Mouse (Mus musculus) cortical plate, adult 2 months (tissue): ENCODE results near the gene Dpy19l1. TPM values are rescaled to one million over a fixed set of nuclear protein-coding genes. Genes with fewer than 3 reads are reported as not detected.

Experiments used
- H3K27ac ChIP-seq: fragments of 200-500 bp; 2 replicates; pipeline ENCODE4 v1.5.1; 2012; ENCODE audit warnings: low read length, control low read depth, inconsistent platforms; ENCODE audit not compliant: insufficient read depth
- H3K4me1 ChIP-seq: fragments of 200-500 bp; 2 replicates; pipeline ENCODE4 v1.6.1; 2011; ENCODE audit warnings: low read length; ENCODE audit not compliant: control insufficient read depth, insufficient read depth
- H3K4me3 ChIP-seq: fragments of 200-500 bp; 2 replicates; pipeline ENCODE4 v1.5.1; 2011; ENCODE audit warnings: mild to moderate bottlenecking, low read length, control low read depth; ENCODE audit not compliant: insufficient read depth
- CTCF ChIP-seq: fragments of 200-500 bp; IDR thresholded peaks from 2 replicates; pipeline ENCODE4 v1.5.1; 2011; ENCODE audit warnings: mild to moderate bottlenecking, control low read depth, low read length; ENCODE audit not compliant: insufficient read depth; ENCODE audit errors: extremely low read depth
- POLR2A ChIP-seq: fragments of 200-500 bp; IDR thresholded peaks from 2 replicates; pipeline ENCODE4 v1.6.1; 2011; ENCODE audit warnings: mild to moderate bottlenecking, low read length, control low read depth; ENCODE audit not compliant: insufficient read depth; ENCODE audit errors: extremely low read depth
- polyA plus RNA-seq: library from polyadenylated mRNA; depleted of rRNA; stranded (reverse); fragments of >200 nt; gene quantifications from 2 replicates; pipeline ENCODE4 v1.2.3, GENCODE M21; 2012

Gene Dpy19l1
- polyA plus RNA-seq, 1 experiment, result 80.4 TPM

GRCm38 (mm10) chr9:24425679-24426078 lies 77.3 kb downstream of the Dpy19l1 start:
- Histone ChIP-seq H3K27ac (no peak overlapping the region), H3K4me3 (no peak overlapping the region), H3K4me1 (no peaks in the 10 kb centered on the region)
- TF ChIP-seq CTCF (no peak), POLR2A (no peak)

DNA sequence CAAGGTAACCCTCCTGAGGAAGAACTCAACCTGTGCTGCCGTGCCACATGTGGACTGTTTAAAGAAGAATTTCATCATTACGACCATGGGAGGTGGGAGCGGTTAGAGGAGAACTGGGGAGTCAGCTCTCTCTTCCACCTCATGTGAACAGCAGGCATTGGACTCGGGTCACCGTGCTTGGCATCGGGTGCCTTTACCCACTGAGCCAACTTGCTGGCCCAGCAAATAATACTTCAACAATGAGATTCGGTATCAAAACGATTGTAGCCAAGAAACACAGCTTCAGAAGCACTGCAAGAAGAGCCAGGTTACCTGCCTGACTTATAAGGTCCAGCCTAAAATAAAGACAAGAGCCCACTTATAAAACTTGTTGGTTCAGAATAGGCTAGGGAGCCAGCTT lies 79.7 kb downstream of the Dpy19l1 start:
- Histone ChIP-seq H3K27ac (no peak overlapping the region), H3K4me3 (no peak overlapping the region), H3K4me1 (no peaks in the 10 kb centered on the region)
- TF ChIP-seq POLR2A, result no peak
- TF ChIP-seq CTCF, result no peak

DNA sequence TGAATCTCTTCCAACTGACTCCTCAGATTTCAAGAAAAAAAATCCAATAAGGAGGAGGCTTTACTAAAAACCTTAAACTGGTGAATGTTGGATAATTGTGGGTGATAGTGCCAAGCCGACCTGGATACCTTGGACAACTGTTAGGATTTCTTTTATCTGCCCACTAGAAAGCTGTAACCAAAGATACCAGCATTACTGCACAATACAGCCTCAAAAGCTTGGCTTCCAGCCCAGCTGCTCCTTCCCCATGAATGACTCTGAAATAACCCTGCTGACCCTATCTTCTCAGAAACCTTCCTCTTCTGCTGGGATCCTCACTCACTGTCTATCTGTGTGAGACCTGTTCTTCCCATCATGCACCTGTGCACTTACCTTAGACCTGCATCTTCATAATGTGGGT lies 81.1 kb downstream of the Dpy19l1 start:
- Histone ChIP-seq H3K4me3 (no peak overlapping the region), H3K4me1 (no peaks in the 10 kb centered on the region), H3K27ac (no peak overlapping the region)
- TF ChIP-seq CTCF (no peak), POLR2A (no peak)

- Histone ChIP-seq H3K4me1 (no peaks in the 10 kb centered on the region), H3K4me3 (no peak overlapping the region), H3K27ac (no peak overlapping the region)
- no peak for TF ChIP-seq CTCF
- no peak for TF ChIP-seq POLR2A
Observed at GRCm38 (mm10) chr9:24421221-24421620, 81.7 kb downstream of the Dpy19l1 start.

DNA sequence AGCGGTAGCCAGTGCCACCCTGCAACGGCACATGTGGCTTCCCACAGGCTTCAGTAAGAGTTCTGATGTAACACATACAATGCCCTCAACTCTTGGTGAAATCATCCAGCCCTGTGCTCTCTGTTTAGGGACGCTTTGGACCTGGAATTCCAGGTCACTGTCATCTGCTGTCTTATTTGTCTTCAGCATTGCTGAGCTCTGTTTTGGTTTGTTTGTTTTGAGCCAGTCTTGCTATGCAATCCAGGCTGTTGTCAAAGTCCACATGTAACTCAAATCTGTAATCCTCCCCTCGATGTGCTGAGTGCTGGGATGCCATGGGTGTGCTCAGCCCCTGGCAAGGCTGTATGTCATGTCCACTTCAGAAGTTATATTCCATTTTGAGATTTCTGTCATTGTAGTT lies 82.8 kb downstream of the Dpy19l1 start:
- TF ChIP-seq POLR2A (no peak), CTCF (no peak)
- H3K4me3 ChIP-seq, result no peak overlapping the region
- H3K27ac ChIP-seq, result no peak overlapping the region

GRCm38 (mm10) chr9:24418281-24418680 lies 84.7 kb downstream of the Dpy19l1 start:
- no peak overlapping the region for H3K4me3 ChIP-seq
- H3K27ac ChIP-seq, result no peak overlapping the region
- TF ChIP-seq POLR2A, result no peak
- no peak for TF ChIP-seq CTCF
- no peaks in the 10 kb centered on the region for H3K4me1 ChIP-seq

More for the DNA sequence above, 82.8 kb downstream of the Dpy19l1 start:
- no peaks in the 10 kb centered on the region for H3K4me1 ChIP-seq

GRCm38 (mm10) chr9:24411483-24411882 lies 91.5 kb downstream of the Dpy19l1 start:
- Histone ChIP-seq H3K4me1 (no peaks in the 10 kb centered on the region), H3K4me3 (no peak overlapping the region), H3K27ac (no peak overlapping the region)
- no peak for TF ChIP-seq CTCF
- TF ChIP-seq POLR2A, result no peak

- TF ChIP-seq POLR2A, result no peak
- TF ChIP-seq CTCF, result no peak
- H3K4me3 ChIP-seq, result no peak overlapping the region
- no peaks in the 10 kb centered on the region for H3K4me1 ChIP-seq
Observed at GRCm38 (mm10) chr9:24410439-24410838, 92.5 kb downstream of the Dpy19l1 start.

GRCm38 (mm10) chr9:24407992-24408391 lies 94.9 kb downstream of the Dpy19l1 start:
- TF ChIP-seq CTCF (no peak), POLR2A (no peak)
- Histone ChIP-seq H3K27ac (no peak overlapping the region), H3K4me3 (no peak overlapping the region), H3K4me1 (no peaks in the 10 kb centered on the region)

More at GRCm38 (mm10) chr9:24410439-24410838, 92.5 kb downstream of the Dpy19l1 start:
- H3K27ac ChIP-seq, result no peak overlapping the region

DNA sequence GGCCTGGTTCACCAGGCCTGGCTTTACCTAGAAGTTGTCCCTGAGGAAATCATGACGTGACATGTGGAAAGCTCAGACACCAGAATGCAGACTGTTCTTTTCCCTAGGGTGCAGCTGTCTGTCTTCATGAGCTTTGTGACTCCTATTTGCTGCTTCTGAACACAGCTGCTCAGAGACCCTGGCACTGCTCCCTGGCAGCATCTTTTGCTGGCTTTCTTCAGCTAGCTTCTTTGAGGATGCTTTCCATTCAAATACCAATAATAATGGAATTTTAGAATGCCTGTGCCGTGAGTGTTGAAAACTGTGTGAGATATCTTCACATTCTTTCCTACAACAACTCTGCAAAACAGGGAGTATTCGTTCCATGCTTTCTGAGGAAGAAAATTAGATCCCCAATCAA lies 108.8 kb downstream of the Dpy19l1 start:
- no peak for TF ChIP-seq POLR2A
- TF ChIP-seq CTCF, result no peak
- H3K4me1 ChIP-seq, result no peaks in the 10 kb centered on the region
- H3K27ac ChIP-seq, result no peak overlapping the region
- no peak overlapping the region for H3K4me3 ChIP-seq

DNA sequence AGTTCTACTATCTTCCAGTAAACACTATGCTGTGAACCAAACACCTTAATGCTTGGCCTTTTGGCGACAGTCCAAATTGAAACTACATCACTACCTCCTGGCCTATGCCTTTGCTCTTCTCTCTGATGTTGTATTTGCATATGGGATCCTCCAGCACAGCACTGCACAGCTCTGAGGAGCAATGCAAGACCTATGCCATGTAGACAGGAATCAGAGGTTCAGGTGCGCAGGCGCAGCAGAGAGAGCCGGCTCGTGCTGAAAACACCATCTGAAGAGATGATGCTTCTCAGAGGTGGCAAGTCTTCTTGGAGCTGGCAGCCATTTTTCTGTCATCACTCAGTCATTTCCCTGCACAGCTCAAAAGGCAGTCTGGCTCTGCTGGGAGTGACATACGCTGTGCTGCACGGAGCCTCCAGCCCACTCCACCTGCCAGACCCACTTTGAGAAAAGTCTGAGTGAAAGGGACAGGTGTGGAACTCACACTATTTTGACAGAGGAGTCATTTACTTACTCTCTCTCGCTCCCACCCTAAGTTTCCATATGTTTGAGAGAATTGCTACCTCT lies 112.1 kb downstream of the Dpy19l1 start:
- H3K4me1 ChIP-seq, result no peaks in the 10 kb centered on the region
- no peak overlapping the region for H3K4me3 ChIP-seq
- H3K27ac ChIP-seq, result no peak overlapping the region
- no peak for TF ChIP-seq POLR2A
- no peak for TF ChIP-seq CTCF
